Mouse (Mus musculus): ENCODE data around the gene Cpeb1. TPM values are rescaled to one million over a fixed set of nuclear protein-coding genes. Genes with fewer than 3 reads are reported as not detected.

Gene Cpeb1
- polyA plus RNA-seq, 2 experiments = 0.77 to 1.1 TPM

- no peak for ATAC-seq (ENCODE audit: low FRiP score, low read depth)
- no peak overlapping the region for H3K4me3 ChIP-seq (replicated peaks; ENCODE audit: low read length)
- peaks cover 10% of the 10 kb centered on the region; the same call in 1 of the 2 replicates for H3K4me1 ChIP-seq (ENCODE audit: control insufficient read depth, insufficient read depth, low read length)
- no peak overlapping the region for H3K9ac ChIP-seq (ENCODE audit: low read depth, low read length, severe bottlenecking)
- H3K9me3 ChIP-seq (ENCODE audit: control insufficient read depth, low read length) = no peaks in the 10 kb centered on the region
- peak; percentile 45 for DNase-seq (ENCODE audit: low spot score)
- no peak overlapping the region for H3K4me2 ChIP-seq (replicated peaks; ENCODE audit: low read depth, low read length, severe bottlenecking)
- no peak for TF ChIP-seq POLR2A (IDR thresholded peaks at IDR 0.05; ENCODE audit: borderline replicate concordance, extremely low read depth, insufficient read depth, insufficient read length)
- H3K36me3 ChIP-seq (ENCODE audit: control insufficient read depth, insufficient read depth, low read length) = peaks cover 73% of the 10 kb centered on the region
- no peaks in the 10 kb centered on the region for H3K27me3 ChIP-seq (ENCODE audit: control insufficient read depth, insufficient read depth, low read length)
- 77% methylated on average over 4 of the region's 4 CpGs for WGBS
- H3K27ac ChIP-seq (replicated peaks; ENCODE audit: low read depth, low read length) = no peak overlapping the region
Observed at GRCm38 (mm10) chr7:81339783-81340182, 115.5 kb downstream of the Cpeb1 start.

DNA sequence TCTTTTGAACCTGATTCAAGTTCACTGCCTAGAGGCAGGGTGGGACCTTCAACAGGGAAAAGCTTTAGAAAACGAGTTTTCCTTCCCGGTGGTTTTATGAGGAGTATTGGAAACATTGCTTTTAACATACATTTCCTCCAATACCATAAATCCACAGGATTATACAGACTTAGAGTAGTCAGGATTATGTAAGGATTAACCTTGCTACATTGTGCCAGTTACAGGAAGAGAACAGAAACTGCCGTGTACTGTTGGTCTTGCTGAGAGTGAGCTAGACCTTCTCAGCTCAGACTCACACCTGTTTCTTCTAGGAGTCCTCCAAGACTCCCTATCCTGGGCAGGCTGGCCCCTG, 116.8 kb downstream of the Cpeb1 start:
- no peak overlapping the region for H3K4me3 ChIP-seq (replicated peaks; ENCODE audit: low read length)
- no peak for TF ChIP-seq POLR2A (IDR thresholded peaks at IDR 0.05; ENCODE audit: borderline replicate concordance, extremely low read depth, insufficient read depth, insufficient read length)
- peaks cover 78% of the 10 kb centered on the region for H3K36me3 ChIP-seq (ENCODE audit: control insufficient read depth, insufficient read depth, low read length)
- 60% methylated on average over 3 of the region's 3 CpGs for WGBS
- H3K27ac ChIP-seq (replicated peaks; ENCODE audit: low read depth, low read length) = no peak overlapping the region
- no peak overlapping the region for H3K4me2 ChIP-seq (replicated peaks; ENCODE audit: low read depth, low read length, severe bottlenecking)
- DNase-seq (ENCODE audit: low spot score) (no peak), ATAC-seq (ENCODE audit: low FRiP score, low read depth) (no peak)
- peaks cover 7% of the 10 kb centered on the region; the same call in 1 of the 2 replicates for H3K4me1 ChIP-seq (ENCODE audit: control insufficient read depth, insufficient read depth, low read length)
- H3K9me3 ChIP-seq (ENCODE audit: control insufficient read depth, low read length) = no peaks in the 10 kb centered on the region
- H3K27me3 ChIP-seq (ENCODE audit: control insufficient read depth, insufficient read depth, low read length) = no peaks in the 10 kb centered on the region
- no peak overlapping the region for H3K9ac ChIP-seq (ENCODE audit: low read depth, low read length, severe bottlenecking)

DNA sequence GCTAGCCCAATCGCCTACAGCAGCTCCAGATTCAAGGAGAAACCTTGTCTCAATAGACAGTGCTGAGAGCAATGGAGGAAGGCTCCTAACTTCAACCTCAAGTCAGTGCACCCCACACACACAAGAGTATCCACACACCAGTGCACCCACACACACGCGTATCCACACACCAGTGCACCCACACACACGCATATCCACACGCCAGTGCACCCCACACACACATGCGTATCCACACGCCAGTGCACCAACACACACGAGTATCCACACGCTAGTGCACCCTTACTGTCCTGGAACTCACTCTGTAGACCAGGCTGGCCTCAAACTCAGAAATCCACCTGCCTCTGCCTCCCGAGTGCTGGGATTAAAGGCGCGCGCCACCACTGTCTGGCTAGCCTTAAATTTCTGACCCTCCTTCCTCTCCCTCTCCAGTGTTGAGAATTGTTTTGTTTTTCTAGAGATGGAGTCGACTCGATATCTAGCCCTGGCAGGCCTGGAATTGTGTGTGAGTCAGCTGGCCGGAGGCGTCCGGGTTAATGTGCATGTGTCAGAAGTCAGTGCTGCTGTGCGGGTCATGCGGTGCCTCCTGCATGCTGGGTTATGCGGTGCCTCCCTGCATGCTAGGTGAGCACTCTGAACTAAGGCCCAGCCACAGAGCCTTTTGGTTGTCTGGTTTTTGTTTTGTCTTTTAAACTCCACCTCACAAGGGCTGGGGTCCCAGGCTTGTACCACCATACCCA, 117.3 kb downstream of the Cpeb1 start:
- no peak for ATAC-seq (ENCODE audit: low FRiP score, low read depth)
- Histone ChIP-seq H3K27ac (replicated peaks; ENCODE audit: low read depth, low read length) (no peak overlapping the region), H3K27me3 (ENCODE audit: control insufficient read depth, insufficient read depth, low read length) (no peaks in the 10 kb centered on the region), H3K4me2 (replicated peaks; ENCODE audit: low read depth, low read length, severe bottlenecking) (no peak overlapping the region), H3K4me3 (replicated peaks; ENCODE audit: low read length) (no peak overlapping the region), H3K36me3 (ENCODE audit: control insufficient read depth, insufficient read depth, low read length) (peaks cover 76% of the 10 kb centered on the region), H3K9me3 (ENCODE audit: control insufficient read depth, low read length) (no peaks in the 10 kb centered on the region), H3K4me1 (ENCODE audit: control insufficient read depth, insufficient read depth, low read length) (peaks cover 1% of the 10 kb centered on the region; the same call in 1 of the 2 replicates), H3K9ac (ENCODE audit: low read depth, low read length, severe bottlenecking) (no peak overlapping the region)
- DNase-seq (ENCODE audit: low spot score) = no peak
- no peak for TF ChIP-seq POLR2A (IDR thresholded peaks at IDR 0.05; ENCODE audit: borderline replicate concordance, extremely low read depth, insufficient read depth, insufficient read length)
- WGBS = 94% methylated on average over 21 of the region's 21 CpGs

- Histone ChIP-seq H3K27me3 (ENCODE audit: control insufficient read depth, insufficient read depth, low read length) (no peaks in the 10 kb centered on the region), H3K9ac (ENCODE audit: low read depth, low read length, severe bottlenecking) (0 out of 2 replicates have a peak overlapping the region, but pooled peaks have one; percentile 21), H3K27ac (replicated peaks; ENCODE audit: low read depth, low read length) (no peak overlapping the region; the same call in 1 of the 2 replicates), H3K4me1 (ENCODE audit: control insufficient read depth, insufficient read depth, low read length) (no peaks in the 10 kb centered on the region), H3K4me2 (replicated peaks; ENCODE audit: low read depth, low read length, severe bottlenecking) (no peak overlapping the region), H3K9me3 (ENCODE audit: control insufficient read depth, low read length) (no peaks in the 10 kb centered on the region), H3K36me3 (ENCODE audit: control insufficient read depth, insufficient read depth, low read length) (peaks cover 76% of the 10 kb centered on the region), H3K4me3 (replicated peaks; ENCODE audit: low read length) (no peak overlapping the region)
- ATAC-seq (ENCODE audit: low FRiP score, low read depth) (no peak), DNase-seq (ENCODE audit: low spot score) (peak; percentile 44)
- TF ChIP-seq POLR2A (IDR thresholded peaks at IDR 0.05; ENCODE audit: borderline replicate concordance, extremely low read depth, insufficient read depth, insufficient read length) = no peak
- WGBS = 43% methylated on average over 8 of the region's 8 CpGs
Observed at GRCm38 (mm10) chr7:81336432-81336786, 118.9 kb downstream of the Cpeb1 start.

- no peaks in the 10 kb centered on the region for H3K27me3 ChIP-seq (ENCODE audit: control insufficient read depth, insufficient read depth, low read length)
- peaks cover 71% of the 10 kb centered on the region for H3K36me3 ChIP-seq (ENCODE audit: control insufficient read depth, insufficient read depth, low read length)
- no peak overlapping the region for H3K4me3 ChIP-seq (replicated peaks; ENCODE audit: low read length)
- DNase-seq (ENCODE audit: low spot score) = no peak
- H3K9ac ChIP-seq (ENCODE audit: low read depth, low read length, severe bottlenecking) = 0 out of 2 replicates have a peak overlapping the region, but pooled peaks have one; percentile 21
- H3K4me2 ChIP-seq (replicated peaks; ENCODE audit: low read depth, low read length, severe bottlenecking) = no peak overlapping the region
- no peak for TF ChIP-seq POLR2A (IDR thresholded peaks at IDR 0.05; ENCODE audit: borderline replicate concordance, extremely low read depth, insufficient read depth, insufficient read length)
- peak overlapping the region; percentile 33; the same call in 1 of the 2 replicates for H3K27ac ChIP-seq (replicated peaks; ENCODE audit: low read depth, low read length)
- no peaks in the 10 kb centered on the region for H3K9me3 ChIP-seq (ENCODE audit: control insufficient read depth, low read length)
- 82% methylated on average over 18 of the region's 18 CpGs for WGBS
- no peak for ATAC-seq (ENCODE audit: low FRiP score, low read depth)
- H3K4me1 ChIP-seq (ENCODE audit: control insufficient read depth, insufficient read depth, low read length) = no peaks in the 10 kb centered on the region
Observed at GRCm38 (mm10) chr7:81335705-81336431, 119.4 kb downstream of the Cpeb1 start.

Measured in limb, embryonic 14.5 days (tissue).